Mouse (Mus musculus): ENCODE results near the gene Ube4b.

Gene Ube4b

GRCm38 (mm10) chr4:149338137-149338536 is 88.4 kb downstream of the Ube4b start:
- DNase-seq (ENCODE audit: extremely low spot score), result no peak

GRCm38 (mm10) chr4:149337353-149337752 is 89.2 kb downstream of the Ube4b start:
- DNase-seq (ENCODE audit: extremely low spot score), result no peak

GRCm38 (mm10) chr4:149336302-149336701 is 90.2 kb downstream of the Ube4b start:
- no peak for DNase-seq (ENCODE audit: extremely low spot score)

- DNase-seq (ENCODE audit: extremely low spot score), result no peak
These were observed 91.7 kb downstream of the Ube4b start for GRCm38 (mm10) chr4:149334881-149335280.

GRCm38 (mm10) chr4:149332726-149333125 is 93.8 kb downstream of the Ube4b start:
- no peak for DNase-seq (ENCODE audit: extremely low spot score)

GRCm38 (mm10) chr4:149330495-149330894 is 96.1 kb downstream of the Ube4b start:
- DNase-seq (ENCODE audit: extremely low spot score), result no peak

GRCm38 (mm10) chr4:149328735-149329134 is 97.8 kb downstream of the Ube4b start:
- no peak for DNase-seq (ENCODE audit: extremely low spot score)

DNA sequence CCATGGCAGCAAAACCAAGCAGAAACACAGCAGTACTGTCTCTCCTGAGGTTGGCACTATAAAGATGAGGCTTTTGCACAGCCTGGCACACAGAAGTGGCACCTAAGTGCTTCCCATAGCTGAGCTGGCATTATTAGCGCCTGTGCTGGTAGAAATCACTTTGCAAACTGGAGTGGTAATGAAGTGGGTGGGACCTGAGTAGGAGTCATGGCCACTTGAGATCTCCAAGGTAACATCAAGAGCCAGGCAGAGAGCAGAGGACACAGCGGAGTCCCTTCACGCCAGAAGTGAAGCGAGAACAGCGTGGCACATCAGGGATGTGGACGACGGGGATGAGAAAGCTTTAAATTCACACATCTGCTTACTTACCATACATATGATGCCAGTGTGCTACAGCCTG is 99.3 kb downstream of the Ube4b start:
- no peak for DNase-seq (ENCODE audit: extremely low spot score)

DNA sequence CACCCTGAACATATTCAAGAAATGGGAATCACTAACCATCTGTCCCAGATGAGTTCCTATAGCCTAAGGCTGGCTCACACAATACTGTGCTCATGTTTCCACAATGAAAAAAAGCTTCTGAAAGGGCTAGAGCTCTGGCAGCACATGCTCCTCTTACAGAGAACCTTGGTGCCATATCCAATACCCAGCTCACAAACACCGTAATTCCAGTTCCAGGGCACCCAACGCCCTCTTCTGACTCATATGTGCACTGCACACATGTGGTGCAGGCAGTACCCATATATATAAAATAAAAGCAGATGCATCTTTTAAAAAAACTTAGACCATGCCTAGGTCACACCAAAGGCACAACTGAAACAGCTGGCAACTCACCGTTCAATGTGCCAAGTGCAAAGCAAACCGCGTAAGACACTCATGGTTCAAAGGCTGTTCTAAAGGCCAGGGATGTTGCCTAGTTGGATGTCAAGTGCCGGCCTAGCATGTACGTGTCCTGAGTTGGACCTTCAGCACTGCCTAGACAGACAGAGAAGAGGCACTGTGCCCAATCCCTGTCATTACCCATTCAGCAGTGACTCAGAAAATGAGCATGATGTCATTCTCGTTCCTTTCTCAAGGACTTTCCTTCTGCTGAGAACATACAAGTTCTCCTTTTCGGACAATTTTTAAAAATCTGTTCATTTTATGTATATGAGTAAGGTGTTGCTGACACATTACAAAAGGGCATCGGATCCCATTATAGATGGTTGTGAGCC is 101.0 kb downstream of the Ube4b start:
- DNase-seq (ENCODE audit: extremely low spot score), result no peak

DNA sequence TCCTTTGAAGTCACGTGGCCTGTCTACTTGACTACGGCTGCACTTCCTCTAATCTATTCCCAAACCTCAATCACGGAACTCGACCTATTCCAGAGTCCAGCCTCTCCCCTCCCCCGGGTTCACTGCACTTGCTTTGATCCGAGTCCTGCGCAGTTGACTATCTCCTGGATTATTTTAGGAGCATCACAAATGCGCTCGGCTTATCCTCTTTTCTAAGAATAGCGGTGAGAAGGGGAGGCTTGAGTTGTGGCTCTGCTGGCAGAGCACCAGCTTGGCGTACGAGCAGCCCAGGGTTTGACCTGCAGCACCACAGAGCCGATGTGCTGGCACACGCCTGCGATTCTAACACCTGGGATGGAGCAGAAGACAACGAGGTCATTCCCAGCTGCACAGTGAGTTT is 102.8 kb downstream of the Ube4b start:
- no peak for DNase-seq (ENCODE audit: extremely low spot score)

GRCm38 (mm10) chr4:149322718-149323117 is 103.8 kb downstream of the Ube4b start:
- DNase-seq (ENCODE audit: extremely low spot score), result no peak

DNA sequence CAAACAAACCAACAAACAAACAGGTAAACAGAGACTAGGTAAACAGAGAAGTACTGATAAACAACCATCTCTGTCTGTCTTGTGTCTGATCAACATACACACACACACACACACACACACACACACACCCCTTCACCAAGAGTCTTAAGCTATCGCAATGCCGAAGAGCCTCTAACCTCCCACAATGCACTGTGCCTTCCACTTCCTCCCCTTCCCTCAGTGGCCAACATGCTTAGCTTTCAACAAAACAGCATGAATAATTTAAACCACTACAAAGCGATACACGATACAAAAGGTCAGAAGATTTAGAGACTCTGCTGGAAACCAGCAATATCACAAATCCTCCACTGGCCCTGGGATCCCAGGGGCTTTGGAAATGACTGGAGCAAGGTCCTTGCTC is 104.3 kb downstream of the Ube4b start:
- no peak for DNase-seq (ENCODE audit: extremely low spot score)

DNA sequence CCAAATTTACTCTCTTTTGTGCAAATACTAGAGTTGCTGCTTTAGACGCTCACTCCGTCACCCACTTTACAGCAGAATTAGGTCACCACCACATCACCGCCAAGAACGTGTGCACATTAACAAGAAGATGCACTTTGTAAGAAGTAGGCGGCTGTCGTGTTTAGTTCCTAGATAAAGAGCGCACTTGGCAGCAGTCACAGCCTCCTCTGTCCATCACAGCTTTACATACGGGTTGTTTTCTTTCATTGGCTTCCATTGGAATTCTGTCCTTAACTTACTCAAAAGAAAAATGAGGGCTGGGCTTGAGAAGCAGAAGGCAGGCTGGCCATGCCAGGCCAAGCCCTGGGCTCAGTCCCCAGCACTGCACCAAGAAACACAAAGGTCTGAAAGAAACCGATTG is 107.5 kb downstream of the Ube4b start:
- DNase-seq (ENCODE audit: extremely low spot score), result no peak

DNA sequence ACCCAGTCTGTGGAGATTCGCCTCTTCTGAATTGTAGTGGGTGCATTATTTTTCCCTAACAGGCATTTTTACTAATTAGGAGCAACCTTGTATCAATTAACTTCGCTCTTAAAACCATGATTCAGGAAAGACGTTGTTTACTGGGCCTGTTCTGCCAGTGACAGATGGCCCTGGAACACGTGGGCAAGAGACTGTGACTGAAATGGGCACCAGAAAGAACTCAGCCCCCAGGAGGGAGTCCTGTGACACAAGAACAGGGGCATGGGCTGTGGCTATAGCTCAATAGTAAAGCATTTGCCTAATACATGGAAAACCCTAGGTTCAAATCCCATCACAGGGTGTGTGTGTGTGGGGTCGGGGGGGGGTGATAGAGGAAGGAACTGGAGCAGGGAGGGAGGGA is 109.2 kb downstream of the Ube4b start:
- DNase-seq (ENCODE audit: extremely low spot score), result no peak

DNA sequence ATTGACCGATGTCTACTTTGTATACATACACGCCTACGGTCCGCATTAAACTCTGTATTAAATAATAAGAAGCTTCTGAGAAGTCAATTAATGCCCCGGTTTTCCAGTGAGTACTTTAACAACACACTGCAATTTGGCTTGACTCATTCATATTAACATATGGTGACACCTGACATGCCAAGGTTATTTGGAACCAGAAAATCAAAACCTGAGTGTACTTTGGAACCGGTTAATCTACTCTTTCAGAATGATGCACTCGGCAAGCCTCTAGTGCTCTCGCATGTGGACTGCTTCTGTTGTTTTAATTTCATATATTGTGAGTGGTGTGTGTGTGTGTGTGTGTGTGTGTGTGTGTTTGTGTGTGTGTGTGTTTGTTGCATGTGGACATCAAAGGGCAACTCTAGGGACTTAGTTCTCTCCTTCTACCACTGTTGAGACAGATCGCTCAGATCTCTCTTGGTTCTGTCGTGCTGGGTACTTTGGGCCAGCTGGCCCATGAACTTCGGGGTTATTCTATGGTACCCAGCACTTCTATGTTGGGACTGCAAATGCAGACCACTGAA is 112.2 kb downstream of the Ube4b start:
- no peak for DNase-seq (ENCODE audit: extremely low spot score)

- no peak for DNase-seq (ENCODE audit: extremely low spot score)
These were observed 112.8 kb downstream of the Ube4b start for GRCm38 (mm10) chr4:149313558-149314253.

DNA sequence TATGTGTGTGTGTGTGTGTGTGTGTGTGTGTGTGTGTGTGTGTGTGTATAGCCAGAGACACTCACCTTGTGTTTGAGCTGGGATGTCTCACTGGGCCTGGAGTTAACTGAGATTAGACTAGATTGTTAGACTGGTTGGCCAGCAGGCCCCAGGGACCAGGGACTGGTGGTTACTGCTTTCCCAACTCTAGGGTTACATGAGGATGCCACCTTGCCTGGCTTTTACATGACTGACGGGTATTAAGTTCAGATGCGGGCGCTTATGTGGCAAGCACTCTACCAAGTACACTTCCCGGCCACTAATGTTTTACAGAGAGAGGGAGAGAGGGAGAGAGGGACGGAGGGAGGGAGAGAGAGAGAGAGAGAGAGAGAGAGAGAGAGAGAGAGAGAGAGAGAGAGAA is 114.6 kb downstream of the Ube4b start:
- DNase-seq (ENCODE audit: extremely low spot score), result no peak

DNA sequence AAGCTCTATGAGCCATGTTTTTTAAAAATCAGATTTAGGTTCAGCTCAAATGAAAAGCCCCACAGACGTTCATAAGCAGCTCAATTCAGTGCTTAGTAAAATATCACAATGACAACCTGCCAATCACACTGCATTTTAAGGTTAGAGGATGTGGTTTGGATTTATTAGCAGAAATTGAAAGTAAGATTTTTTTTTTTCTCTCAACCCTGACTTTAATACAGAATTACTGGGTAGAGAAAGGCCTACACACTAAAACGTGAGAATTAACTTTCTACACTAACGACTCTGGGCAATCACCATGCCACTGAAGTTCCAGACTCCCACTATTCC is 118.1 kb downstream of the Ube4b start:
- no peak for DNase-seq (ENCODE audit: extremely low spot score)

- DNase-seq (ENCODE audit: extremely low spot score), result peak; percentile 99
These were observed 118.7 kb downstream of the Ube4b start, which contains the start of gene Kif1b for GRCm38 (mm10) chr4:149307596-149308490. Kif1b (minus strand) TSS chr4:149307693.

GRCm38 (mm10) chr4:149306712-149307595 is 119.6 kb downstream of the Ube4b start:
- peak; percentile 68 for DNase-seq (ENCODE audit: extremely low spot score)
